Mouse (Mus musculus) testis, adult 2 months (tissue): ENCODE results near the gene Foxa2.

Experiments used
- CTCF ChIP-seq: fragments of 200-500 bp; IDR thresholded peaks from 2 replicates; pipeline ENCODE4 v1.5.1; 2012; ENCODE audit warnings: low read depth, mild to moderate bottlenecking, inconsistent platforms, low read length, moderate library complexity; ENCODE audit not compliant: control insufficient read depth, insufficient read depth, insufficient replicate concordance
- POLR2A ChIP-seq: fragments of 200-500 bp; IDR thresholded peaks from 2 replicates; pipeline ENCODE4 v1.6.1; 2012; ENCODE audit warnings: low read depth, mild to moderate bottlenecking, inconsistent platforms, low read length, moderate library complexity; ENCODE audit not compliant: control insufficient read depth

DNA sequence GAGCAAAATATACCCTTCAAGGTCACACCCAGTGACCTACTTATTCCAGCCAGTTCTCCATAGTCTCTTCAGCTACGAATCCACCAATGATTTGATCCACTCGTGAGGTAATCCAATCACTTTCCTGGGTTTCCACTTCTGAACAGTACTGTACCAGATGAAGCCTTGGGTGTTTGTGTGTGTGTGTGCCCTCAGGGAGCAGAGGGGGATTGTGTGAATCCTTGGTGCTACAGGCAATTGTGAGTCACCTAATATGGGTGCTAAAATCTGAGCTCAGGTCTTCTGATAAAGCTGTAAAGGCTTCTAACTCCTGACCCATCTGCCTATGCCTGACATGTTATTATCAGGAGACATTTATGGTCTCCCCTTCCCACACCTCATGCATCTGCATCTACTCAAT is 43.3 kb upstream of the Foxa2 start:
- TF ChIP-seq POLR2A = no peak
- TF ChIP-seq CTCF = no peak
